Mouse (Mus musculus): ENCODE measurements around the gene Ppp1r11.

- TF ChIP-seq CTCF (IDR thresholded peaks at IDR 0.05; ENCODE audit: extremely low read depth, insufficient read depth, low read length) (no peak), POLR2A (IDR thresholded peaks at IDR 0.05; ENCODE audit: extremely low read depth, insufficient read depth, low read length) (no peak)
These were observed 30.3 kb upstream of the Ppp1r11 start for GRCm38 (mm10) chr17:36981845-36982244.

Measured in cortical plate, adult 2 months (tissue).